Mouse (Mus musculus) CH12.LX (cell line): ENCODE measurements around the gene Esr1. TPM values are rescaled to one million over a fixed set of nuclear protein-coding genes. Genes with fewer than 3 reads are reported as not detected.
A peak's percentile ranks its signal among the peaks of the same experiment; 100 is the strongest.

Experiments
- DNase-seq: peaks from one replicate; pipeline ENCODE4 v3.0.0-alpha.2; 2013; ENCODE audit errors: extremely low read depth
- H3K27ac ChIP-seq: 2 replicates; pipeline ENCODE4 v1.5.1; 2012; ENCODE audit warnings: low read depth, mild to moderate bottlenecking, control low read depth, moderate library complexity; ENCODE audit not compliant: insufficient read depth
- H3K27me3 ChIP-seq: replicated peaks from 2 replicates; pipeline ENCODE3; 2012; ENCODE audit warnings: inconsistent platforms
- H3K36me3 ChIP-seq, 2 experiments: replicated peaks in 1 of 2; 2 replicates each; pipeline versions ENCODE3 to v1.6.1; 2012; ENCODE audit warnings: inconsistent platforms in 1 of 2, low read length in 1 of 2, mild to moderate bottlenecking in 1 of 2, mixed read lengths in 1 of 2, moderate library complexity in 1 of 2; ENCODE audit not compliant: control insufficient read depth in 1 of 2, insufficient read depth in 1 of 2
- H3K4me1 ChIP-seq, 2 experiments: 2 replicates each; pipeline ENCODE4 v1.6.1; 2012; ENCODE audit warnings: inconsistent platforms in 1 of 2, moderate library complexity in 1 of 2; ENCODE audit not compliant: insufficient read depth in 2 of 2, control insufficient read depth in 1 of 2
- H3K4me2 ChIP-seq: 2 replicates; pipeline ENCODE4 v1.6.1; 2012; ENCODE audit warnings: low read depth, mild to moderate bottlenecking, control low read depth; ENCODE audit not compliant: poor library complexity, insufficient read depth, severe bottlenecking
- H3K4me3 ChIP-seq, 3 experiments: fragments of 150-350 bp in 1 of 3; sonication (generic) in 1 of 3; replicated peaks in 1 of 3; 2 replicates each; pipeline versions ENCODE3 to v1.5.1; 2011 to 2012; ENCODE audit warnings: low read depth in 2 of 3, low read length in 2 of 3, mild to moderate bottlenecking in 2 of 3, moderate library complexity in 2 of 3, control low read depth in 1 of 3, improper control_type of control experiment in 1 of 3, inconsistent platforms in 1 of 3, mixed read lengths in 1 of 3; ENCODE audit not compliant: poor library complexity in 1 of 3
- H3K79me2 ChIP-seq: replicated peaks from 2 replicates; pipeline ENCODE4 v1.6.1; 2012; ENCODE audit warnings: mild to moderate bottlenecking, moderate library complexity; ENCODE audit not compliant: control insufficient read depth, poor library complexity, insufficient read depth, severe bottlenecking; ENCODE audit errors: extremely low read depth
- H3K9ac ChIP-seq: 2 replicates; pipeline ENCODE4 v1.6.1; 2012; ENCODE audit warnings: low read depth, mild to moderate bottlenecking, control low read depth, moderate library complexity; ENCODE audit not compliant: insufficient read depth
- H3K9me3 ChIP-seq: replicated peaks from 2 replicates; pipeline ENCODE3; 2012; ENCODE audit warnings: low read length, inconsistent platforms, mixed read lengths
- CHD2 ChIP-seq: IDR thresholded peaks from 2 replicates; pipeline ENCODE4 v1.6.1; 2011; ENCODE audit warnings: low read length, improper control_type of control experiment
- CTCF ChIP-seq, 2 experiments: IDR thresholded peaks in 1 of 2; conservative IDR thresholded peaks in 1 of 2; 2 replicates each; pipeline ENCODE4 v1.5.1; 2011 to 2012; ENCODE audit warnings: low read depth in 2 of 2, low read length in 2 of 2, improper control_type of control experiment in 1 of 2, inconsistent platforms in 1 of 2, mild to moderate bottlenecking in 1 of 2, moderate library complexity in 1 of 2
- ELF1 ChIP-seq: IDR thresholded peaks from 2 replicates; pipeline ENCODE4 v1.6.1; 2014; ENCODE audit warnings: low read depth, mild to moderate bottlenecking, inconsistent platforms, low read length, improper control_type of control experiment
- HCFC1 ChIP-seq: IDR thresholded peaks from 2 replicates; pipeline ENCODE4 v1.6.1; 2012; ENCODE audit warnings: low read depth, mild to moderate bottlenecking, inconsistent platforms, low read length, improper control_type of control experiment
- MAZ ChIP-seq: IDR thresholded peaks from 2 replicates; pipeline ENCODE4 v1.6.1; 2012; ENCODE audit warnings: low read depth, mild to moderate bottlenecking, inconsistent platforms, low read length, improper control_type of control experiment, moderate library complexity
- POLR2AphosphoS2 ChIP-seq: IDR thresholded peaks from 2 replicates; pipeline ENCODE4 v1.6.1; 2011; ENCODE audit warnings: low read depth, low read length, improper control_type of control experiment
- RAD21 ChIP-seq: IDR thresholded peaks from 2 replicates; pipeline ENCODE4 v1.6.1; 2011; ENCODE audit warnings: low read depth, mild to moderate bottlenecking, low read length, improper control_type of control experiment, moderate library complexity
- RCOR1 ChIP-seq: conservative IDR thresholded peaks from 2 replicates; pipeline ENCODE4 v1.6.1; 2012; ENCODE audit warnings: low read depth, mild to moderate bottlenecking, inconsistent platforms, low read length, improper control_type of control experiment
- SIN3A ChIP-seq: IDR thresholded peaks from 2 replicates; pipeline ENCODE4 v1.6.1; 2012; ENCODE audit warnings: low read length, improper control_type of control experiment, inconsistent platforms
- SMC3 ChIP-seq: IDR thresholded peaks from 2 replicates; pipeline ENCODE4 v1.6.1; 2011; ENCODE audit warnings: low read depth, low read length, improper control_type of control experiment
- TCF12 ChIP-seq: IDR thresholded peaks from 2 replicates; pipeline ENCODE4 v1.6.1; 2014; ENCODE audit warnings: low read depth, mild to moderate bottlenecking, inconsistent platforms, low read length, improper control_type of control experiment
- USF2 ChIP-seq: conservative IDR thresholded peaks from 2 replicates; pipeline ENCODE4 v1.6.1; 2011; ENCODE audit warnings: low read depth, low read length, improper control_type of control experiment
- ZKSCAN1 ChIP-seq: IDR thresholded peaks from 2 replicates; pipeline ENCODE4 v1.6.1; 2012; ENCODE audit warnings: low read depth, inconsistent platforms, low read length, improper control_type of control experiment, borderline replicate concordance
- dilution Hi-C: fragments of 300-500 bp; cut with MboI; formaldehyde crosslinking; loops from 2 replicates; pipeline ENCODE4 v1.14.3; 2020; ENCODE audit warnings: low sequenced_read_pairs; ENCODE audit not compliant: extremely low pct_unique_long_range_greater_than_20kb, extremely low pct_ligation_motif_present
- in situ Hi-C: fragments of 300-500 bp; cut with MboI; formaldehyde crosslinking; loops from 3 replicates; pipeline ENCODE4 v1.14.3; 2019; ENCODE audit warnings: low sequenced_read_pairs, low pct_ligation_motif_present, low pct_unique_long_range_greater_than_20kb, mixed read lengths
- polyA plus RNA-seq: library from polyadenylated mRNA; unstranded; fragments of >175 nt; gene quantifications from 2 replicates; pipeline ENCODE4 v1.2.1, GENCODE M21; 2012; ENCODE audit warnings: low read depth; ENCODE audit not compliant: insufficient read length
- total RNA-seq, 2 experiments: library from RNA; depleted of rRNA; stranded (reverse); fragments of 300-350 nt in 1 of 2; fragments of >200 nt in 1 of 2; gene quantifications; 2 replicates each; pipeline ENCODE4 v1.2.3; 2012 to 2014

Gene Esr1
- total and polyA plus RNA-seq, 3 experiments = 0.63 to 1.0 (median 0.64) TPM

DNA sequence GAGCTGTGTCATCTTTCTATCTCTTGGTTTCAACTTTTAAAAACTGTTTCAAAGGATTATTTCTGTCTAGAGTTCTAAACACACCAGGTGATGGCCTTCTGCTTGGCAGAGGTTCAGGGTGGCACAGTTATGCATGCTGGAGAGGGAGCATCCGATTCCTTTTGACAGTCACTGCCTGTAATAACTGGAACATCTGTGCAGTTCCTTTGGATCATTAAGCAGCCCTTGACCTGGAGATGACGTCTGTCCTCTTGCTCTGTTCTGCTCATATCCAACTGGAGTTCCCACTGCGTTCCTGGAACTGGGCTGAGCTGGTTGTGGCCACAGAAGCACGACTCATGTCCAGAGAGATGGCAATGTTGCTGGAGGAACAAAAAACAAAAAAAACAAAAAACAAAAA, 21.8 kb upstream of the Esr1 start:
- peaks cover 4% of the 10 kb centered on the region for H3K9me3 ChIP-seq
- no peaks in the 10 kb centered on the region for H3K79me2 ChIP-seq
- H3K27ac ChIP-seq = no peak overlapping the region
- H3K4me2 ChIP-seq = no peak overlapping the region; the same call in 1 of the 2 replicates
- H3K36me3 ChIP-seq = no peaks in the 10 kb centered on the region
- dilution Hi-C loops = no loop called here
- no peaks in the 10 kb centered on the region for H3K27me3 ChIP-seq
- H3K4me1 ChIP-seq = no peaks in the 10 kb centered on the region
- no peak overlapping the region for H3K9ac ChIP-seq
- no peak overlapping the region for H3K4me3 ChIP-seq
- TF ChIP-seq TCF12 (no peak), ZKSCAN1 (no peak), USF2 (no peak), RAD21 (no peak), MAZ (no peak), POLR2AphosphoS2 (no peak), CHD2 (no peak), RCOR1 (no peak)
- TF ChIP-seq, all 38 proteins: peak for 0
- DNase-seq = no peak
- in situ Hi-C loops = no loop called here

DNA sequence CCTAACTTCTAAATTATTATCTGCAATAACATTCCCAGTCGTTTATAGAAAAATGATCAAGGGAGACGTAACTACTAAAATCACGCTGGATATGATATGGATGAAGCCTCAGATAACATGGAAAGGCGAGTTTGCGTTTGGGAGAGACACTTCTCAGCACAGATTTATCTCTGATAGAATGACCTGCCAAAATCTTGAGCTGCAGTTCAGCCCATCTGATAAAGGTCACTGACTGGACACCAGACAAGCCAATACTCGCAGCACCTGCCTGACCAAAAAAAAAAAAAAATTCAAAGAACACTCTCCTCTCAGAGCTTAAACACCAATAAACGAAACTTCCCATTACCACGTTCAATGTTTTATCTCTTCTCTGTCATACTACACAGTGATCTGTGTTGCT, 20.4 kb upstream of the Esr1 start:
- DNase-seq = no peak
- Histone ChIP-seq H3K27me3 (no peaks in the 10 kb centered on the region), H3K4me2 (no peak overlapping the region), H3K9ac (no peak overlapping the region), H3K4me1 (peaks cover 0 to 9% of the 10 kb centered on the region in 2 experiments; a peak in 2 of 4 replicates), H3K27ac (no peak overlapping the region), H3K4me3 (no peak overlapping the region), H3K36me3 (no peaks in the 10 kb centered on the region), H3K9me3 (peaks cover 4% of the 10 kb centered on the region), H3K79me2 (no peaks in the 10 kb centered on the region)
- no peak for TF ChIP-seq MAZ
- no peak for TF ChIP-seq HCFC1
- TF ChIP-seq ZKSCAN1 = no peak
- no peak for TF ChIP-seq USF2
- no peak for TF ChIP-seq SIN3A
- no peak for TF ChIP-seq RCOR1
- in situ Hi-C loops = no loop called here
- dilution Hi-C loops = no loop called here

DNA sequence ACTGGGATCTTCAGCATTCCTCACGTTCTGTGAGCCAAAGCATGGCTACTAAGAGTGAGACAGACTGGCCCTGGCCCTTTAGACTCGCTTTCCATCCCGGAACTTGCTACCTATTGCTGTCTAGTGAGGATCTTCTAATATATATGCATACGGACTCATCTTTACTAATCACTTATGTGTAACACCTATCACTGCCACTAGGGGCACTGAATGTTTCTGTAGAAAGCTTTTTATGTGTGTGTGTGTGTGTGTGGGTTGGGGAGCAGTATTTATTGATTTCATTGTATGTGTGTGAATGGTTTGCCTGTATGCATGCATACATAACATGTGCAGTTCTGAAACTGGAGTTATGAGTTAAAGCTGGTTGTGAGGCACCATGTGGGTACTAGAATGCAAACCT, 17.6 kb upstream of the Esr1 start:
- peak; percentile 26 for DNase-seq
- no peak overlapping the region for H3K4me2 ChIP-seq
- peaks cover 0 to 9% of the 10 kb centered on the region in 2 experiments; a peak in 2 of 4 replicates for H3K4me1 ChIP-seq
- no peak overlapping the region for H3K9ac ChIP-seq
- H3K79me2 ChIP-seq = no peaks in the 10 kb centered on the region
- H3K27ac ChIP-seq = no peak overlapping the region
- H3K27me3 ChIP-seq = no peaks in the 10 kb centered on the region
- dilution Hi-C loops = no loop called here
- H3K4me3 ChIP-seq = no peak overlapping the region
- TF ChIP-seq CTCF (conservative IDR thresholded peaks at IDR 0.05 in 1 of 2, IDR thresholded peaks at IDR 0.05 in 1 of 2; ENCODE audit: low read depth in 2 of 2, low read length in 2 of 2) = peak in 1 of 2 experiments; percentile 67; a peak in 2 of 4 replicates
- peak; percentile 43 for TF ChIP-seq RAD21
- peak; percentile 28; the same call in 1 of the 2 replicates for TF ChIP-seq SMC3
- no peak for TF ChIP-seq ELF1
- H3K9me3 ChIP-seq = no peaks in the 10 kb centered on the region
- no peaks in the 10 kb centered on the region for H3K36me3 ChIP-seq
- in situ Hi-C loops = no loop called here
